Mouse (Mus musculus) testis, adult 2 months (tissue): ENCODE data around the gene Lrfn2.

ENCODE experiments used
- CTCF ChIP-seq: fragments of 200-500 bp; IDR thresholded peaks from 2 replicates; pipeline ENCODE4 v1.5.1; 2012; ENCODE audit warnings: low read depth, mild to moderate bottlenecking, inconsistent platforms, low read length, moderate library complexity; ENCODE audit not compliant: control insufficient read depth, insufficient read depth, insufficient replicate concordance
- POLR2A ChIP-seq: fragments of 200-500 bp; IDR thresholded peaks from 2 replicates; pipeline ENCODE4 v1.6.1; 2012; ENCODE audit warnings: low read depth, mild to moderate bottlenecking, inconsistent platforms, low read length, moderate library complexity; ENCODE audit not compliant: control insufficient read depth

DNA sequence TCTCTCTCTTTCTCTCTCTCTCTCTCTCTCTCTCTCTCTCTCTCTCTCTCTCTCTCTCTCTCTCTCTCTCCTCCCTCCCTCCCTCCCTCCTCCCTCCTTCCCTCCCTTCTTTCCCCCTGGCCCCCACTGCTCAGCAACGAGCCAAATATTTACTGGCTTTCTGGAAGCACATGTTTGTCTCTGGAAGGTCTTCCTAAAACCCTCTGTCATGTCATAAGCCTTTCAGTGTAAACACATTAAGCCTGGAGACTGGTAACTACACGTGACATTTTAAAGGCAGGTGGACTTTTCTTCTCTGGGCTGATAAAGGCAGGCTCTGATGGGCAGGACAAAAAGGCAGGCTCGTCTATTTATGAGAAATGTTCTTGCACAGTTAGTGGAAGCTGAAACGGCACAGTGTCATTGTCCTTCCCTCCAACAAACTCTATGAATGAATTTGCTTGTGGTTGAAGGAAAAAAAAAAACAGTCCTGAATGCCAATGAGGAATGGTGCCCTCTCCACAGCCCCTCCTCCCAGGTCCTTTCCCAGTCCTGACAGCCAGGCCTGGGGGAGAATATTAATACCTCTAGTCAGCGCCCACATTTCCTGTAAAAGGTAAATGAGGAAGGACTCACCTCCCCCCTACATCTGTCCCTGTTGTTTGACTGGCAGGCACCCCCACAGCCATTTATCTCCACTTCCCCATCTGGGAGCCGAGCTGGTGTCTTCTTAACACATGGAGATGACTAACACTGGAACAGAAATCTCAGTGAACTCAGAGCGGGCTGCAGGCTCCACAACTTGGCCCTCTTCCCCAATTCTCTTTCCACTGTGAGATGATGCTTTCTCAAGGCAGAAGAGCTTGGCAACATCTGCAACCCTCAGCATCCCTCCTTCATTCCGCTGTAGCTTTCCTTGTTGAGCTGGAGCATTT lies 44.5 kb upstream of the Lrfn2 start:
- TF ChIP-seq POLR2A (no peak), CTCF (no peak)
